Mouse (Mus musculus): ENCODE measurements around the gene Gm29776. TPM values are rescaled to one million over a fixed set of nuclear protein-coding genes. Genes with fewer than 3 reads are reported as not detected.

Gm29776 gene
- total and polyA plus RNA-seq, 2 experiments from 2014 or later: 0.11 TPM; not detected in 1

DNA sequence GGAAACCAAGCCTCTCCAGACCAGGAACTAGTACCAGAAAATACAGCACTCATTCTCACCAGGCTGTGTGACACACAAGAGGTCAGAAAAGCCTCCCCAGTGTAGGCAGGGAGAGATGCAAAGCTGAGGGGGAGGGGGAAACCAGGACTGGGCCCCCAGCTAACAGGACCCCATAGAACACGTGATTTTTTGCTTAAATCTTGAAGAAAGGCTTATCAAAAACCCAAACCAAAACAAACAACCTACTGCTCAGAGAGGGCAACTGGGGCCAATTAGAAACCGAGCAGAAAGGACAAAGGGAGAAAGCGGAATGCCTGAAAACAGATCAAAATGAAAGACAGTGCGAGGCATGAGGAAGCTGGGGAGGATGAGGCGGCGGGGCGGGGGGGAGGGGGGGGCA is 45.8 kb downstream of the Gm29776 start:
- Histone ChIP-seq H3K27ac (ENCODE audit: low read depth) (peak overlapping the region; percentile 84), H3K9me3 (replicated peaks; ENCODE audit: control insufficient read depth, low read length) (no peaks in the 10 kb centered on the region), H3K4me1 (ENCODE audit: control insufficient read depth, insufficient read depth) (peaks cover 6% of the 10 kb centered on the region), H3K4me2 (ENCODE audit: low read depth, low read length) (peak overlapping the region; percentile 86), H3K9ac (replicated peaks; ENCODE audit: low read depth, low read length) (peak overlapping the region; percentile 79), H3K4me3 (ENCODE audit: low read depth, low read length) (peak overlapping the region; percentile 69), H3K36me3 (replicated peaks; ENCODE audit: control insufficient read depth, insufficient read depth, low read length) (peaks cover 71% of the 10 kb centered on the region), H3K27me3 (ENCODE audit: control insufficient read depth, insufficient read depth, low read length) (no peaks in the 10 kb centered on the region)
- 1% methylated on average over 7 of the region's 7 CpGs for WGBS
- ATAC-seq (ENCODE audit: insufficient read depth, low read depth) (no peak), DNase-seq (ENCODE audit: low spot score) (no peak)
- TF ChIP-seq CTCF (IDR thresholded peaks at IDR 0.05; ENCODE audit: low read depth) (no peak), EP300 (IDR thresholded peaks at IDR 0.05; ENCODE audit: low read depth) (no peak)

DNA sequence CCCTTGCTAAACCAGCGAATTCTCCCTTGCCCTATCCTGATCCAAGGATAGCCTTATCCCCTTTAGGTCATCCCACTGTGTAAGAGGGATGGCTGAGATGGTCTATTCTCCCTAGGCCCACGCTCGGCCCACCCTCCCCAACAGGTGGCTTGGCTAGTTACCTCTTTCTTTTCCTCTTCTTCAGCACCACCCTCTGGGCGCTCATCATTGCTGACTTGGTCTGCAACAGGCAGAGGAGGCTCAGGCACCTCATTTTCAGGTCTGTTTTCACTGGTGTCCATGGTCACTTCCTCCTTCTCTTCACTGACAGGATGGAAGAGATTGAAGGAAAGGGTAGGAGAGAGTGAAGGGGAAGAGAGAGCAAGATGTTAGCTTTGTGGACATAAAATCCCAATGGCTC is 47.1 kb downstream of the Gm29776 start:
- Histone ChIP-seq H3K36me3 (replicated peaks; ENCODE audit: control insufficient read depth, insufficient read depth, low read length) (peaks cover 70% of the 10 kb centered on the region), H3K27ac (ENCODE audit: low read depth) (no peak overlapping the region), H3K27me3 (ENCODE audit: control insufficient read depth, insufficient read depth, low read length) (no peaks in the 10 kb centered on the region), H3K4me3 (ENCODE audit: low read depth, low read length) (no peak overlapping the region), H3K4me2 (ENCODE audit: low read depth, low read length) (no peak overlapping the region), H3K9me3 (replicated peaks; ENCODE audit: control insufficient read depth, low read length) (no peaks in the 10 kb centered on the region), H3K9ac (replicated peaks; ENCODE audit: low read depth, low read length) (no peak overlapping the region), H3K4me1 (ENCODE audit: control insufficient read depth, insufficient read depth) (peaks cover 6% of the 10 kb centered on the region)
- 64% methylated on average over 4 of the region's 4 CpGs for WGBS
- DNase-seq (ENCODE audit: low spot score) (no peak), ATAC-seq (ENCODE audit: insufficient read depth, low read depth) (no peak)
- TF ChIP-seq CTCF (IDR thresholded peaks at IDR 0.05; ENCODE audit: low read depth) (no peak), EP300 (IDR thresholded peaks at IDR 0.05; ENCODE audit: low read depth) (no peak)

DNA sequence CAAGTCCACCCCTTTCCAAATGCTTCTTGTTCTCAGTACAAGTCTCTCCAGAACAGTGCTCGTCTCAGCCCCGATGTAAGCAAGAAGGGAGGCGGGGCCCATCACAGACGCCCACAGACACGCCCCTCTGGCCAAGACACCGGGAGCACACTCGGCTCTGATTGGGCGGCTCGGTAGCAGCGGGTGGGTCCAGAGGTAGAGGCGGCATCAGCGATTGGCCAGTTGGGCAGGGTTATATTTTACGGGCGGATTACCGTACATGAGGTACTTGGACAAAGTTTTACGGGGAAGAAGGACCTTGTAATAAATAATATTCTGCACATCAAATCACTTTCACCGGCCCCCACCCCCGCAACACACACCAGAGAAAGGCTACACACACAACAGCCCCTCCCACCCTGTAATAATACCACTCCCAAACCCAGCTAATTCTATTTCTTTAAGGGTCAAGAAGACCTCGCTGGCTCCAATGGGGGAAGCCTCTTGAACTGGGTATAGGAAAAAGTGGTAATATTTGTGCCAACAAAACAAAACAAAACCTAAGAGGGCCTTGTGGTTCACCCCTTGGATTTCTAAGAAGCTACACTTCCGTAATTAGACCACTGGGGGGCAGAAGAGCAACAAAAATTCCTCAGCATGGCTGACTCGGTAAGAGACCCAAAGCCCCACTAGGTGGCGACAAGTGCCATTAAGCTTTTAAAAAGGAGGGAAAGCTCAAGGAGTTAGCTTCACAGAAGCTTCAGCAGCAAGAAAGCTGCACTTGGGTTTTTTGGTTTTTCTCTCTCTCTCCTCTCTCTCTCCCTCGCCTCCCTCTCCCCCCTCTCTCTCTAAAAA is 47.8 kb downstream of the Gm29776 start:
- Histone ChIP-seq H3K27me3 (ENCODE audit: control insufficient read depth, insufficient read depth, low read length) (no peaks in the 10 kb centered on the region), H3K27ac (ENCODE audit: low read depth) (no peak overlapping the region), H3K4me3 (ENCODE audit: low read depth, low read length) (no peak overlapping the region), H3K9ac (replicated peaks; ENCODE audit: low read depth, low read length) (no peak overlapping the region), H3K36me3 (replicated peaks; ENCODE audit: control insufficient read depth, insufficient read depth, low read length) (peaks cover 70% of the 10 kb centered on the region), H3K4me1 (ENCODE audit: control insufficient read depth, insufficient read depth) (peaks cover 6% of the 10 kb centered on the region), H3K9me3 (replicated peaks; ENCODE audit: control insufficient read depth, low read length) (no peaks in the 10 kb centered on the region), H3K4me2 (ENCODE audit: low read depth, low read length) (no peak overlapping the region)
- DNase-seq (ENCODE audit: low spot score) (peak; percentile 88), ATAC-seq (ENCODE audit: insufficient read depth, low read depth) (peak; percentile 37; the same call in 1 of the 2 replicates)
- 56% methylated on average over 23 of the region's 23 CpGs for WGBS
- TF ChIP-seq CTCF (IDR thresholded peaks at IDR 0.05; ENCODE audit: low read depth): peak; percentile 96
- TF ChIP-seq EP300 (IDR thresholded peaks at IDR 0.05; ENCODE audit: low read depth): no peak

DNA sequence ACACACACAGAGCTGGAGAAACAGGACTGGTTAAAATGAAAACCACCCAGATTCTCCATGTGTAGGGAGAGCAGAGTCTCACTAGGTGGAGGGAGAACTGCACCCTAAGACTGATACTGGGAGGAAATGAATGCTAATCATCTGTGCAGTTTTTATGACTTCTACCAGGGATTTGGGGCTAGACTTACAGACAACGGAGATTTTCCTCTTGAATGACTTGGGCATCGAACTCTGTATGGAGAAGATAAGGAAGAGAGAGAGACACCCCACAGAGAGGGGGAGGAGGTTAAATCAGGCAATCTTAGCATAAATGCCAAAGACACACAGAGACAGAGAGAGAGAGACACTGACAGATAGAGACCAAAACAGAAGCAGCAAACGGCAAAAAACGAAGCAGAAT is 50.7 kb downstream of the Gm29776 start:
- DNase-seq (ENCODE audit: low spot score) (no peak), ATAC-seq (ENCODE audit: insufficient read depth, low read depth) (no peak)
- Histone ChIP-seq H3K9ac (replicated peaks; ENCODE audit: low read depth, low read length) (no peak overlapping the region), H3K27ac (ENCODE audit: low read depth) (no peak overlapping the region), H3K4me1 (ENCODE audit: control insufficient read depth, insufficient read depth) (peaks cover 4% of the 10 kb centered on the region), H3K36me3 (replicated peaks; ENCODE audit: control insufficient read depth, insufficient read depth, low read length) (peaks cover 85% of the 10 kb centered on the region), H3K27me3 (ENCODE audit: control insufficient read depth, insufficient read depth, low read length) (no peaks in the 10 kb centered on the region), H3K4me2 (ENCODE audit: low read depth, low read length) (no peak overlapping the region), H3K9me3 (replicated peaks; ENCODE audit: control insufficient read depth, low read length) (no peaks in the 10 kb centered on the region), H3K4me3 (ENCODE audit: low read depth, low read length) (no peak overlapping the region)
- TF ChIP-seq CTCF (IDR thresholded peaks at IDR 0.05; ENCODE audit: low read depth) (no peak), EP300 (IDR thresholded peaks at IDR 0.05; ENCODE audit: low read depth) (no peak)
- WGBS: 76% methylated on average over 4 of the region's 4 CpGs

DNA sequence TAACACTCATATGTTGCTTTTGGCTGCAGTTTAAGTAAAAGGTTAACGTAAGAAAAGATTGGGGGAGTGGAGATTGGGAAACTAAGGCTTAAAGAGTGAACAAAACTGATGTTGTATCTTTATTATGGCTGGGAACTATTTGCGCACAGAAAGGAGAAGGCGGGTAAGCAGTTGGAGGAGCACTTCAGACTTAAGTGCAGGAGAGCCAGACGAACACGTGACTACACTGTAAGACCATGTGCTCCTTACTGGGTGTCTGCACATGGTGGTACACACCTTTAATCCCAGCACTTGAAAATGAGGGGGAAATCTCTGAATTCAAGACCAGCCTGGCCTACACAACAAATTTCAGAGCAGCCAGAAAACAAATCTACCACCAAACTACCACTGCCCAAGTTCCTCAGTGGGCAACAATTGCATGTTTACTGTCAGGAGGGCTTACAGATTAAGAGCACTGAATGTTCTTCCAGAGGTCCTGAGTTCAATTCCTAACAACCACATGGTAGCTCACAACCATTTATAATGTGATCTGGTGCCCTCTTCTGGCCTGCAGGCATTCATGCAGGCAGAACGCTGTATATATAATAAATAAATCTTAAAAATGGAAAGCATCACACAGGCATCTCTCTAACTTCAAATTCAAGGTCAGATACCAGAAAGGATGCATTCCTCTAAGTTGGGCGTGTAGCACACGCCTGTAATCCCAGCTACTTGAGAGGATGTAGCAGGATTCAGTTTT is 51.6 kb downstream of the Gm29776 start:
- ATAC-seq (ENCODE audit: insufficient read depth, low read depth) (no peak), DNase-seq (ENCODE audit: low spot score) (no peak)
- no peak overlapping the region for H3K4me3 ChIP-seq (ENCODE audit: low read depth, low read length)
- no peaks in the 10 kb centered on the region for H3K9me3 ChIP-seq (replicated peaks; ENCODE audit: control insufficient read depth, low read length)
- 91% methylated on average over 8 of the region's 8 CpGs for WGBS
- H3K9ac ChIP-seq (replicated peaks; ENCODE audit: low read depth, low read length): no peak overlapping the region
- peaks cover 93% of the 10 kb centered on the region for H3K36me3 ChIP-seq (replicated peaks; ENCODE audit: control insufficient read depth, insufficient read depth, low read length)
- no peaks in the 10 kb centered on the region for H3K4me1 ChIP-seq (ENCODE audit: control insufficient read depth, insufficient read depth)
- TF ChIP-seq EP300 (IDR thresholded peaks at IDR 0.05; ENCODE audit: low read depth) (no peak), CTCF (IDR thresholded peaks at IDR 0.05; ENCODE audit: low read depth) (peak; percentile 49)
- no peaks in the 10 kb centered on the region for H3K27me3 ChIP-seq (ENCODE audit: control insufficient read depth, insufficient read depth, low read length)
- no peak overlapping the region for H3K27ac ChIP-seq (ENCODE audit: low read depth)
- H3K4me2 ChIP-seq (ENCODE audit: low read depth, low read length): no peak overlapping the region

Data from heart, postnatal 0 days (tissue).